Mouse (Mus musculus) frontal cortex, postnatal 14 days (tissue): ENCODE results near the gene Cdk5rap1.

Experiments used
- DNase-seq, 2 experiments: peaks; one replicate each; pipeline ENCODE4 v3.0.0; 2022; ENCODE audit warnings: low spot score in 2 of 2

The Cdk5rap1 gene

GRCm38 (mm10) chr2:154372842-154373500 is at the start of gene Cdk5rap1:
TSS of gene Cdk5rap1 (minus strand) at chr2:154373010.
- no peak for DNase-seq

- no peak for DNase-seq
These were observed 49.4 kb upstream of the Cdk5rap1 start for GRCm38 (mm10) chr2:154422181-154422580.

- no peak for DNase-seq
These were observed 48.3 kb upstream of the Cdk5rap1 start for GRCm38 (mm10) chr2:154420942-154421731.

GRCm38 (mm10) chr2:154419631-154420515 is 47.1 kb upstream of the Cdk5rap1 start:
- DNase-seq, result no peak

GRCm38 (mm10) chr2:154418001-154418400 is 45.2 kb upstream of the Cdk5rap1 start:
- no peak for DNase-seq

- DNase-seq, result peak in 1 of 2 experiments; percentile 68
These were observed 44.3 kb upstream of the Cdk5rap1 start for GRCm38 (mm10) chr2:154417107-154417506.

GRCm38 (mm10) chr2:154412018-154412666 is 39.3 kb upstream of the Cdk5rap1 start:
- DNase-seq, result no peak

GRCm38 (mm10) chr2:154410355-154410754 is 37.5 kb upstream of the Cdk5rap1 start:
- peak; percentile 35 to 39 for DNase-seq

GRCm38 (mm10) chr2:154407643-154408445 is 35.0 kb upstream of the Cdk5rap1 start, which contains the start of gene Snta1:
TSS of gene Snta1 (minus strand) at chr2:154408099.
- peak; percentile 53 to 72 for DNase-seq

- DNase-seq, result no peak
These were observed 34.3 kb upstream of the Cdk5rap1 start for GRCm38 (mm10) chr2:154407063-154407642.

- no peak for DNase-seq
These were observed 32.7 kb upstream of the Cdk5rap1 start for GRCm38 (mm10) chr2:154405447-154405994.

GRCm38 (mm10) chr2:154402811-154403210 is 30.0 kb upstream of the Cdk5rap1 start:
- no peak for DNase-seq

GRCm38 (mm10) chr2:154401976-154402375 is 29.2 kb upstream of the Cdk5rap1 start:
- DNase-seq, result no peak

- DNase-seq, result no peak
These were observed 26.5 kb upstream of the Cdk5rap1 start for GRCm38 (mm10) chr2:154399325-154399724.

GRCm38 (mm10) chr2:154398267-154398666 is 25.5 kb upstream of the Cdk5rap1 start:
- DNase-seq, result no peak

- DNase-seq, result no peak
These were observed 23.7 kb upstream of the Cdk5rap1 start for GRCm38 (mm10) chr2:154396529-154396928.

- no peak for DNase-seq
These were observed 21.8 kb upstream of the Cdk5rap1 start for GRCm38 (mm10) chr2:154394602-154395001.

- no peak for DNase-seq
These were observed 17.6 kb upstream of the Cdk5rap1 start for GRCm38 (mm10) chr2:154390180-154390964.

GRCm38 (mm10) chr2:154379103-154379502 is 6.3 kb upstream of the Cdk5rap1 start:
- DNase-seq, result peak; percentile 67 to 83
